Mouse (Mus musculus) E14TG2a.4 (cell line): Measurements from ENCODE around the gene Scnm1.
"Not testable (repeated sequence)": the region's sequence is repeated elsewhere in the genome, so short reads cannot be mapped to it uniquely, and the experiment has no call there.

Experiments used
- CTCF ChIP-seq: conservative IDR thresholded peaks from 2 replicates; pipeline ENCODE4 v1.5.1; 2014; ENCODE audit warnings: low read length
- POU5F1 ChIP-seq: IDR thresholded peaks from 2 replicates; pipeline ENCODE4 v1.6.1; 2014; ENCODE audit warnings: low read length, borderline replicate concordance

GRCm38 (mm10) chr3:95107308-95107707, 26.5 kb downstream of the Scnm1 start:
- TF ChIP-seq CTCF, POU5F1: not testable (repeated sequence)
